Mouse (Mus musculus): ENCODE data around the gene Gata5.

The Gata5 gene

DNA sequence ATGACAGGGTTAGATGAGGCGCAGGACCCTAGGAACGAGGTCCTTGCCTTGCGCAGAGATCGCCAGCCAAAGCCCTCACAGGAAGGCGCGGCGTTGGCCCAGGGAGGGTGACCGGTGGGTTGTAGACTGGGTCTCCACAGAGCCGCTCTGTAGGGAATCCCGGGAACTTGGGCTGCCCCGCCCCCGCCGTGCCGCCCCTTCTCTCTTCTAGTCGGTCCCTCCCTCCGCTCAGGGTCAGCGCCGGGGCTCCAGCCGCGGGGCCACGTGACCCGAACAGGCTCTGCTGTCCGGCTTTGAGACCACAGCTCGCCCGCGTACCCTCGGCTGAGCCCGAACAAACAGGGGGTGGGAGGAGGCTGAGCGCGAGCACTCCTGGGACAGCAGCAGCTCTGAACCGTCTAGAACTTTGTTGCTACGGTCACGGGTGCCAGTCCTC is at the start of gene Gata5:
Gene Gata5, minus strand, starts transcription at position 149 of the 436 bp plus-strand sequence.
- no peak for DNase-seq (ENCODE audit: low spot score)

DNA sequence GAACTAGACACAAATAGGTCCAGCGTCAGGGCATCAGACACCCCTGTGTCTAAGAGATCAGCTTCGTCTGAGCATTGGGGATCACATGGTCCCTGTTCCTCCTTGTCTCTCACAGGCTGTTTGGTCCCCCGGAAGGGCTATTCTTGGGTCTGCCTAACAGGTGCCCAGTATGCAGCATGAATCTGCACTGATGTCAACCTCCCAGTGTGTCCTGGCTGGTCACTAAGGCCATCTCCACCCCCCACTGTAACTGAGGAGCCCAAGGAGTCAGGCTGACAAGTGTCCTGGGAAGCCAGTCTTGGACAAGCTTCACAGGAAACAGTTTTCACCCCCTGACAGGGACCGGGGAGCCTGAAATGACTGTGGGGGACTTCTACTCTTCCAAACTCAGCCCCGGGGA is 42.2 kb upstream of the Gata5 start:
- DNase-seq (ENCODE audit: low spot score) = no peak

DNA sequence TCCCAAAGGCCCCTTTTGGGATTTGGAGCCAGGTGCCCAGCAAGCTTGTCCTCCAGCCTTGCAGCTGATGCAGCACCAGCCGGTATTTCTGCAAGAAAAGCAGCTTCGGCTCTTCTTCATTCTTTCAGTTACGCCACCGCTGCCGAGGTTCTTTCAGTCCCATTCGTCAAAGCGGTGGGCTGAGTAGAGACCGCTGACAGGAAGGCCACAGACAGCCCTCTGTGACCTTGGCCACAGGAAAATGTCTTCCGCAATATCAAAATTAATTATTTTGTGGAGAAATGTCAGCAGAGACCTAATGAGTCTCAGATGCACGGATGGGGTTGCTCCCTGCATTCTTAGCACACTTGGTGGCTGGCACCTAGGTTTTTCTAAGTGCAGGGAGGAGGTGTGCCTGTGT is 38.8 kb upstream of the Gata5 start:
- no peak for DNase-seq (ENCODE audit: low spot score)

DNA sequence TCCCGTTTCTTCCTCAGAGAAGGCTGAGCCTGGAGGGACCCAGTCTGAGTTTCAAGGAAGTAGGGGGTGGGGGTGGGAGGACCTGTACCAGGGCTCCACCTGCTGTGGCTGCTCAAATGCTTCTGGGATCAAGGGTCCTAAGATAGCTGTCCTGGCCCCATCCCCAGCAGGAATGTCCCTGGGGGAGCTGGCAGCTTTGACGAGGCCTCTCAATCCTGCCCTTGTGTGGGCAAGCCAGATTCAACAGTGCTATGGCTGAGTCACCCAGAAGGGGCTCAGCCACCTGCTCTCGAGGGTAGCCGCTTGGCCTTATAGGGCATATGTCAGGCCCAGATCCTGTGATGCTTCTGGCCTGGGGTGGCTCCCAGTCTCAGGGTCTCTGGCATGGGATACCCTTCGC is 33.9 kb upstream of the Gata5 start:
- DNase-seq (ENCODE audit: low spot score) = no peak

DNA sequence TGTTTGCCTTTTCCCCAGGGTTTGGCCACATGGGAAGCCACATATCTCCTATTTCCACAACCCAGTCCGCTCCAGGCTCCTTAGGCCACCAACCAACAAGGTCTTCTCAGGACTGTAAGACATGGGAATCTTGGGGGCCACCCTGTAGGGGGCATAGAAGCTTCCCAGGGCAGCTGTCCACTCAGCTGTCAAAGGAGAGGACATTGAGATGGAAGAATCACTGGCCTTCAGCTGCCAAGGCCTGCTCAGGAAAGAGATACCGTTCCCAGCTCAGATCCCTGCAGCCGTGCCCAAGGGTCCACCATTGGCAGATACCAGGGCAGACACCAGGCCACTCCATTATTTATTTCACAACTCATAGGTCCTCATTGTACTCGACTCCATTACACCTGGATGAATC is 32.9 kb upstream of the Gata5 start:
- DNase-seq (ENCODE audit: low spot score) = no peak

DNA sequence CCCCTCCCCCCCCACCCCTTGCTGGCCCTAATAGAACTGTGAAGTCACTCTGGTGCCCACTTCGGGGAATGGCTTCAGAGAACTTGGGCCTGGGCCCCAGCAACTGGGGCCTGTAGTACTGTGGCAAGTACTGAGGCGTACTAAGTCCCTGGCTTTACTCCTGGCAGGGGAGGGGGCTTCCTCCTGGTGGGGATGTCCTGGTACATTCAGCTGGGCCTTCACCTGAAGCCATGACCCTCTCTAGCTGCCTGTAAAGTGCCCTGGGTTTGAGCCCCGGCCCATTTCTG is 28.9 kb upstream of the Gata5 start:
- DNase-seq (ENCODE audit: low spot score) = no peak

DNA sequence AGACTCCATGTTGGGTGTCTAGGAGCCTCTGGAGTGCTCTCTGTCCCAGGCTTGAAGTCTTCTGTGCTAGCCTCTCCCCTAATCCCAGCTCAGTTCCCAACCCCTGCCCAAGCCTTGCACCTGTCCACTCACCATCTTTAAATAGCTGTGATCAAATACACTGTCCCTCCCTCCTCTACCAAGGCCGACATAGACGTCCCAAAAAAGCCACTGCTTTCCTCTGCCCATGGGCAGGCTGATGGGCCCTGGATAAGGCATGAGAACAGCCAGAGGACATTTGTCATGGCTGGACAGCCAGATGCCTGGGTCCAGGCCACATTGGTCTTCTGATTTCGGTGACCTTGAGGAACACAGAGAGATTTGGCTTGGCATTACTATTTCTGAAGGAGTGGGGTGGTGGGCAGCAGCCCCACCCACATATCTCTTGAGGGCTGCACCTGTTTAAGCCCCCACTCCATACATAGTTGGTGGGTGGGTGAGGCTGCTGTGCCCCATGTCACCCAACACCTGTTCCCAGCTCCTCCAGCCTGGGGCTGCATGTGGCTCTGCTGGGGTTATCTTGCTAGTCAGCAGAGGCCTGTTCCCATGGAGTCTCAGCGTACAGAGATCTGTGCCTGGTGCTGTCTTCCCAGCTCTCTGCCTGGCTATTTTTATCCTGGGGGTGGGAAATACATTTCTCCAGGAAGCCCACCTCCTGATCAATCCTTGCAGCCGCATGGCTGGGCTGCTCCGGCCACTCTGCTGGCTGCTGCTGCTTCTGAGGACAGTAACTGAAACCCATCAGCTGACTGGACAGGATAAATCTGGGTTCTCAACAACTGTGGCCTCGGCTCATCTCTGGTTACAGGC is 28.3 kb upstream of the Gata5 start:
- DNase-seq (ENCODE audit: low spot score) = no peak

DNA sequence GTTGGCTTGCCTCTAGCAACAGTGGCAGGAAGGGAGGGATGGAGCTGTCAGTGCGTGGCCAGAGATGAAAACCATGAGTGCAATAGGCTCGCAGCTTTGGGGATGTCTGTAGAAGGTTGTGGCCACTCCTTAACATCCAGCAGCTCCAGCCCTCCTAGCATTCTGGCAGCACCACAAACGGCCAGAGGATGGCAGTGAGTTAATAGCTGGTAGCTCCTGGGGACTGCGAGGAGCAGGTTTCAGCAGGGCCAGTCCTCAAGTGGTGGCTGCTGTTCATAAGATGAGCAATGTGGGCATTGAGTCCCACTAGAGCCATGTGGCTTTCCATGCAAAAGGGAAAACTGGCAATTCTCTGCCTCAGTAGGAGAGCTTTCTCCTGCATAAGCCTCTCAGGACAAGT is 24.6 kb upstream of the Gata5 start:
- DNase-seq (ENCODE audit: low spot score) = no peak

DNA sequence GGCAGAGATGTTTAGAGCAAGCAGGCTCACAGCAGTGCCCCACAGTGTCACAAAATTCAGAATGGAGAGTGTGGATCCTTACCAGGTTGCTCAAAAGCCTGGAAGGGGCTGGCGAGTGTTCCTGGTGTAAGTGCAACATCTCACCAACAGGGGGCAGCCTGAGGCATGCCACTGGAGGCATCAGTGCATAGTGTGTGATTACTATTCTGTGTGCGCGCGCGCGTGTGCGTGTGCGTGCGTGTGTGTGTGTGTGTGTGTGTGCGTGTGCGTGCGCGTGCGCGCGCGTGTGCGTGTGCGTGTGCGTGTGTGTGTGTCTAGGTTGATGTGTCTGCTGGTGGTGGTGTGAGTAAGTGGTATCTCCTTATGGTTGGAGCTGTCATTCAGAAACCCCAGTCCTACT is 18.8 kb upstream of the Gata5 start:
- peak; percentile 14 for DNase-seq (ENCODE audit: low spot score)

DNA sequence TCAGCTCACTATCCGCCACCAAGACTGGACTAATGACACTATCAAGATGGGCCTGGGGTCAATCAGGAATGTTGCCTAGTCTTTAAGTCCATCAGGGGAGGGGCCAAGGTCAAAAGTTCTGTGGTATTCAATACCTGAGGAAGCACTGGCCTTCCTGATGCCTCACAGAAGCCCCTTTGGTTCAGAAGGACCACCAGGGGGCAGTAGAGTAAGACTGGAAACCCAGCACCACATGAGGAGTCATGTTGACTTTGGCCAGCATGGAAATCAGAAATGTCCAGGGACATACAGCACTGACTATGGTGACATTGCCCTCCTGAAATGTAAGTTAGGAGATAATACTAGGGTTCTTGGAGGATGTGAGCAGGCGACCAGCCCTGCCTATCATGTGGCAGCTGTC is 16.2 kb upstream of the Gata5 start:
- no peak for DNase-seq (ENCODE audit: low spot score)

DNA sequence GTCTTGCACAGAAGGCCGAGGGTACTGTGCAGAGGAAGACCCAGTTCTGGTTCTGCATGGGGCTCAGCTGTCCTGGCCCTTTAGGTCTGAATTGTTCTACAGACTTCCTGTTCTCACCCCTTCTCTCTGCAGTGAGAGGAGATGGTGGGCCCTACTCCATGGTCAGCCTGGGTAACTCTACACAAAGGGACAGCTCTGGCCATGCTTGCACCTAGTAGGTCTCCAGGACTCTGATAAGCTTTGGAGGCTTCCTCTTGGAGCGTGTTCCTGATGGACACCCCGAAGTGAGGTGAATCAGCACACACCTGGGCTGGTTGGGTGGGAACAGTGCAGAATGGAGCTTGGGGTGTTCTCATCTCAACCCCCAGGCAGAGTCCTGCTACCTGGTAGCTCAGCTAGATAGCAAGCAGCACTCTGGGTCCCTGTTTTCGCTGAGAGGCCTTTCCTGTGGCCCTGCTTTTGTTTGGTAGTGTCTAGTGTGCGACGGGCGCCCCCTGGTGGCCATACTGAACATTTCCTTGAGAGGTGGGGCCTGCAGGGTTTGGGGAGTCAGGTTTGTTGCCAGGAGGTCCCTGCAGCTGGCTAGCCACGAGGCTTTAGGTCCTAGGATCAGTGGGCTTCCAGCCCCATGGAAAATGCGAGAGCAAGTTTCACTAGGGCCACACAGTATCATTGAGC is 12.5 kb upstream of the Gata5 start:
- peak; percentile 62 for DNase-seq (ENCODE audit: low spot score)

DNA sequence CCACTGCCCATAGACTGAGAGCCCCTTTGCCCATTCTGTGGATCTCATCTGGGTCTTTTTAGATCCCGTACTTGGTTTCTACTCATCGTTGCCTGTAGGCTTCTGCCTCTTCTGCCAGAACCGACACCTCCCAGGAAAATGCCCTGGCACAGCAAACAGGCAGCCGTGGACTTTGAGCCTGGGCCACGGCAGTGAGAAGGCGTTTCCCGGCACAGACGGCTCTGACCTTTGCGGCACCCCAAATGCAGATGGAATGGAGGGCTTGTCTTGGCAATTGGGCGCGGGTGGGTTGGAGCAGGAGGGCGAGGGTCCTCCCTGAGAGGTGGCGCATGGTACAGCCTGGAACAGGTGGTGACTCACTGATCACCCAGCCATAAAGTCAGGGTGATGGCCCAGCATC is 8.6 kb upstream of the Gata5 start:
- DNase-seq (ENCODE audit: low spot score) = no peak

DNA sequence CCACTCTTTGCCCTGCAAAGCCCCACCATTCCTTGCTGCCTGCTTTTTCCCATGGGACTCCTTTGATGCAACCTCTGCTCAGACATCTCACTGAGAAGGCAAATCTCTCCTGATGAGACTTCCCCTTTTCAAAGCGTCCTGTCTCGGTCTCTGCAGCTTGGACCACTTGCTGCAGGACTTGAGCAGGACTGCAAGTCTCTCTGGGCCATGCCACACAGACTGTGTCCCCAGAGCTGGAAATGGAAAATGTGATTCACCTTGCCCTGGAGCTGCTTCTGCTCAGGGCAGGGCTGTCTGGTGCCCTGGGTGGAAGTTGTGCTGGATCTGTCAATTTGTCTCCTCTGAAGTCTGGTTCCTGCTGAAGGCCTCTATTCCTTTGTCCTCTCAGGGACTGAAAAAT is 7.7 kb upstream of the Gata5 start:
- DNase-seq (ENCODE audit: low spot score) = no peak

DNA sequence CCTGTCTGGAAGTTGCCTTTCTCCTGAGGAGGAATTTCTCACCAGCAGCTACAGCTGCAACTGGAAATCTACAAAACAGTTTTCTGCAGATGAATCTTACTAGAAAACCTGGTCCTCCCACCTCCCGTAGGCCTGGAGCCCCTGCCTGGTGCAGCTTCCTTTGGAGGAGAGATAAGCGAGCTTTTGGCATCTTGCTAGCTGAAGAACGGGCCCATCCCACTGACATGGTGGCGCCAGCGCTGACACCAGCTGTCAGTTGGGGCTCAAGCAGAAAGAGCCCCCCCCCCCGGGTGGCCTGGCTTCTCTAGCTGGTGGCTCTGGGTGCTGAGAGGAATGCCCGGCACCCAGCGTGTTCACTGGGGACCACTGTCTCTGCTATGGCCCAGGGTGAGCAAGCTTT is 6.7 kb upstream of the Gata5 start:
- DNase-seq (ENCODE audit: low spot score) = no peak

DNA sequence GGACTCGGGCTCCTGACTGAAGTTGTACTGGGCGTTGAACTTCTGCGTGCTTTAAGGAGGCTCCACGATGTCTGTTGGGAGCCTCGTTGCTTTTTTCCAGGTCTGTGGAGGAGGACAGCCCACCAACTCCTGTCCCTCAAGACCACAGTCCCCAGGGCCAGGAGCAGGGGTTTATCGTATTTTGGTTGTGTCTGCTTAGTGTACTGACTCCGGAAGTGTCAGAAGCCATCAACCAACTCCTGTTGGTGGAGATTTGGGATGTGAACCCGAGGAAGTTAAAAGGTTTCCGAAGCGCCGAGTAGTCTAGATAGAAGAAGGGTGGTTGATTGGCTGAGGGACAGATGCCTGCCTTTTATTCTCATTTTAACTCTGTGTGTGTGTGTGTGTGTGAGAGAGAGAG is 5.4 kb upstream of the Gata5 start:
- DNase-seq (ENCODE audit: low spot score) = no peak

DNA sequence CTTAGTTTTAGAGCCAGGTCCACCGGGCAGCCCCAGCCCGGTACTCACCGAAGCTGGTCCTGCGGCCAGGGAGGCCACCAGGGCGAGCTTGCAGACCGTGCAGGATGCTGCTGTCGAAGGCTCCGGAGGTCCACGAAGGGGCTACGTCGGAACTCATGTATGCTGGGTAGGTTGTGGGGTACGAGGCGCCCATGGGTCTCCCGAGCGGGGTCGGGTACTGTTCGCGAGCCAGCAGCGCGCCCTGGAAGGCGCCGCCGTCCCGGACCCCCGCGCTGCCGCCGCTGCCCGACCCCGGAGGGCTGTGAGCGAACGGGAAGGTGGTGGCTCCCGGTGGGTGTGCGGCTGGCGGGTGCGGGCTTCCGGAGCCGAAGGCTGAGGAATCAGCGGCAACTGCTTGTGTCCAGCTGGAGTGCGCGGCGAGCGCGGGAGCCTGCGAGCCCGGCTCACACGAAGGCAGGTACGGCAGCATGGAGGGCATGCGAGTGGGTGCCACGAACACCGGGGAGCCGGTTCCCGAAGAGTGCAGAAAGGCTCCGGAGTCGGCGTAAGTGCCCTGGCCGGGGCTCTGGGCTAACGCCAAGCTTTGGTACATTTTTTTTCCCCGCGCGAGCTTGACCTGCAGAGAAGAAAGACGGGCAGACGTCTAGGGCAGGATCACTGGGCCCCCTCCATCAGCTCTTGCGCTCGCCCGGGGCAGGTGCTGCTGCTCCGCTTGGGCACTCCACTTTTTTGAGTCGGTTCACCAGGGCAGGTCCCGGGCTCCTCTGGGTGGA is 535 bp downstream of the Gata5 start:
- no peak for DNase-seq (ENCODE audit: low spot score)

DNA sequence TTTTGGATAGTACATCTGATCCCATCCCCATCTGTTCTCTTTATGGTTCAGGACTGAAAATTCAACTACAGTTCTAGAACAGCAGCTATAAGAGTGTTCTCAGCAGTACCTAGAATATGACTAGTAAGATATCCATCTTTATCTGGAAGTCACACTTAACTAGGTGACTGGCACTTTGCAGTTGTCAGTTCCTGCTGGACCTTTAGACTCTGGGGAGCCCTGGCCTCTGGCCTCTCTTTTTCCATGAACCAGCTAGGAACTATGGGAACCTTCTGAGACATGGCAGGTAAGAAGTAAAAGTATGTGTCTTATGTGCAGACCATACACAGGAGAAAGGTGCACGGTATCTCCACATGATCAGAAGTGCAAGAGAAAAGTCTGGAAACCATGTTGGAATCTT is 5.0 kb downstream of the Gata5 start:
- no peak for DNase-seq (ENCODE audit: low spot score)

DNA sequence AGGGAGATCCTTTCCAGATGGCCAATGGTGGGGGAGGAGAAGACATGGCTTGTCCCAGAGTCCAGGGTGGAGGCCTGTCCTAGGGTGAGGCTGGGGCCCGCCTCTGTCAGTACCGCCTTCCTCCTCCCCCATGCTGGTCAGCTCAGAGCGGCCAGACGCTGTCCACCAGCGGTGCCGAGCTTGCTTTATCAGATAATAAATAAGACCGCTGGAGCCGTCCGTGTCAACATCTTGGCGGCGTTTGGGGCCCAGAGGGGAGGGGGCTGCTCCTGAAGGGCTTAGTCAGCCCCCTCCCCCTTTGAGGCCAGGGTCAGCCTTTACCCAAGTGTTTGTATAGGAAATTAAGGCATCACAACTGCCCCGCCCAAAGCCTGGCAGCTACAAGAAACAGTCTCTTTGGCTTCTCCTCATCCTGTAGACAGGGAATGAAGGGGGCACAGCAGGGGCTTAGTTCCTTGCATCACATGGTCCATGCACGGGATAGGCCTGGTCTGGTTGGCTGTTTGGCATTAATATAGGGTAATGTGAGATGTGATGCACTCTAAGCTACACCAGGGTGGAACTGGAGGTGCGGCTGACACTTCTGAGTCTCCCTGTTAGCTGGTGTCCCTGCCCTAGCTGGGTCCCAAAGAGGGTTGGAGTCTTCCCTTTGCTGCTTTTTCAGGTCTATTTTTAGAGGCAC is 11.7 kb downstream of the Gata5 start:
- DNase-seq (ENCODE audit: low spot score) = no peak

DNA sequence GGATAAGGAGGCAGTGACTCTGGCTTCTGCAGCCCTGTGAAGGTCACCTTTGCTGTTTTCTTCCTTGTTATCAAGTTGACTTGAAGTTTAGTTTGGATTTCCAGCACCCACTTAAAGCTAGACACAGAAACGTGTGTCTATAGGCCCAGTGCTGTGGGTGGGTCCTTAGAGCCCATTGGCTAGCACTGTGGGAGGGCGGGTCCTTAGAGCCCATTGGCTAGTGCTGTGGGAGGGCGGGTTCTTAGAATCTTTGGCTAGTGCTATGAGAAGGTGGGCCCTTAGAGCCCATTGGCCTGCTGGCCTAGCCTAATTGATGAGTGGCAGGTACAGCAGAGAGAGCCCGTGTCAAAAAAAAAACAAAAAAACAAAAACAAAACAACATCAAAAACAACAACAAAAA is 14.3 kb downstream of the Gata5 start:
- DNase-seq (ENCODE audit: low spot score) = no peak

DNA sequence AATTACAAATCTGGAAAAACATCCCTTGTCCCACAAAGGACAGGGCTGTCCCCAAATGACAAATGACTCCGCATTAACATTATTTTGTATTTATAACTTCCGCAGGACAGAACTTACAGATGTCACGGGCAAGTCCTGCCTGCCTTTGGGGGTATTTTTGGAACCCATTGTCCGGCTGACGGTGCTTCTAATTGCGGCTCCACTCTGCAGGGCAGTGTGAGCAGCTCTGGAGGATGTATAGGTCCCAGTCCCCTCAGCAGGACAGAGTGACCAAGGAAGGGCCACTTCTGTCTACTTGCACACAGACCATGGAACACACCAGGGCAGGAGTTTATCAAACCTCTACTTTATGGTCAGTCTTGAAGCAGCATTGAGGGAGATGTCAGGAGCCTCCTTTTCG is 16.9 kb downstream of the Gata5 start:
- no peak for DNase-seq (ENCODE audit: low spot score)

DNA sequence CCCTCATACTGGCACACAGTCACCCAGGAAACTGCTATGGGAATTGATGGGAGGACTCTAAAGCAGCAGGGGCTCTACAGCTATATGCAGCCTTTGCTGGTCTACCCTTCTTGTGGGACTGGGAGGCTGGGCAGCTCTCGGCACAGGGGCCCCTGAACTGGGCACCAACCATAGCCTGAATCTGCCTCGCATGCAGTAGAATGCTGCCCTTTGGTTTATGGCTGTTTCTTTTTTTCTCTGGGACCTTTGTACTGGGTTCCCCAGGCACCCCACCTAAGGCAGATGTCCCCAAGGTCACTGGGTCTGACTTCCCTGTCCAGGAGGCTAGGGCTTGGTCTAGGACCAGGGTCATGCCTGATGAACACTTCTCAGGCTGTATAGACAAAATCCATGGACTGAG is 20.2 kb downstream of the Gata5 start:
- DNase-seq (ENCODE audit: low spot score) = no peak

DNA sequence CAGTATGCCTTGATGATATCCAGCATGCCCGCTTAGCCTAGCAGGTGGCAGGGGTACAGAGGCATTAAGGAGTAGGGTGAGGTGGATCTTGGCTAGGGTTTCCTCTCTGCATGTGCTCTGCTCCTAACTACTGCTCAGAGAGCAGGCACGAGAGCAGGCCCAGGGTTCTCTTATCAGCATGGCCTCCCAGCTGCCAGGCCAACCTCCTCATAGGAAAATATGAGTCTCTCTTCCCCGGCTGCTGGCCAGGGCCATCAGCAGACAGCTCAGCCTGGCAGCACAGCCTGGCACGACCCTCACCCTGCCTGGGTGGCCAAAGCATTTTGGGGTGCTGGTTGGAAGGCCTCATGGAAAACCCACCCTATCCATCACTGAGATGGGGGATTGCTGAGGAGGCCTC is 23.4 kb downstream of the Gata5 start:
- no peak for DNase-seq (ENCODE audit: low spot score)

DNA sequence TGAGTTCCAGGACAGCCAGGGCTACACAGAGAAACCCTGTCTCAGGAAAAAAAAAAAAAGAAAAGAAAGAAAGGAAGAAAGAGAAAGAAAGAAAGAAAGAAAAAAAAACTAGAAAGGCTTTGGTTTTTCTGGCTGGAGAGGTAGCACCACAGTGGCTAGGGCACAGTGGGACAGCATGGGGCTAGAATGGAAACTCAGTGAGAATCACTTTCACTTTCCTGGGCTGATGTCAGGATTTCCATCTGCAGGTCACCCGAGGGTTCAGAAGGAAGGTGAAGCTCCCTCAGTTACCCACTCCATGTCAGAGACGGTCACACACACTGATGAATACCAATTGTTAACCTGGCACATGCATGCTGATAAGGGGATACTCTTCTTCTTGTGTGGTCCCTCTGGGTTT is 26.8 kb downstream of the Gata5 start:
- DNase-seq (ENCODE audit: low spot score) = no peak

Measured in spleen, adult 12 weeks (tissue).